Mouse (Mus musculus) adrenal gland, postnatal 10 days (tissue): ENCODE results near the gene Teddm1a. TPM values are rescaled to one million over a fixed set of nuclear protein-coding genes. Genes with fewer than 3 reads are reported as not detected.
"Not testable (repeated sequence)": the region's sequence is repeated elsewhere in the genome, so short reads cannot be mapped to it uniquely, and the experiment has no call there.

Experiments used
- DNase-seq: peaks from one replicate; pipeline ENCODE4 v3.0.0; 2021; ENCODE audit warnings: mixed read lengths
- long read RNA-seq, 2 experiments: library from polyadenylated mRNA; stranded (forward); transcript quantifications; one replicate each; pipeline ENCODE4 v2.0.0; 2021
- total RNA-seq, 2 experiments: library from RNA; stranded (reverse); gene quantifications; 2 replicates each; pipeline ENCODE4 v1.2.3; 2021

The Teddm1a gene
- not detected for total RNA-seq
- long read RNA-seq, experiment 1 = 0 reads
- long read RNA-seq, experiment 2 = 0 reads

- DNase-seq = no peak
Measured at GRCm38 (mm10) chr1:153891442-153891841, at the start of gene Teddm1a. Teddm1a (plus strand) TSS chr1:153891742.

- no peak for DNase-seq
Measured at GRCm38 (mm10) chr1:153842121-153842740, 49.3 kb upstream of the Teddm1a start.

- no peak for DNase-seq
Measured at GRCm38 (mm10) chr1:153844042-153844441, 47.5 kb upstream of the Teddm1a start, which contains the start of gene Rgsl1. Rgsl1 (minus strand) TSS chr1:153844142.

- no peak for DNase-seq
Measured at GRCm38 (mm10) chr1:153846420-153846819, 45.1 kb upstream of the Teddm1a start.

GRCm38 (mm10) chr1:153846867-153847266 lies 44.7 kb upstream of the Teddm1a start:
- peak; percentile 3 for DNase-seq

GRCm38 (mm10) chr1:153852696-153853095 lies 38.8 kb upstream of the Teddm1a start:
- DNase-seq = not testable (repeated sequence)

GRCm38 (mm10) chr1:153855946-153856345 lies 35.6 kb upstream of the Teddm1a start:
- DNase-seq = no peak

- no peak for DNase-seq
Measured at GRCm38 (mm10) chr1:153874045-153874444, 17.5 kb upstream of the Teddm1a start, which contains the start of gene Teddm1b. Teddm1b (plus strand) TSS chr1:153874345.

GRCm38 (mm10) chr1:153880391-153880790 lies 11.2 kb upstream of the Teddm1a start:
- not testable (repeated sequence) for DNase-seq

GRCm38 (mm10) chr1:153886024-153886633 lies 5.4 kb upstream of the Teddm1a start:
- DNase-seq = no peak

- DNase-seq = no peak
Measured at GRCm38 (mm10) chr1:153890121-153890520, 1.4 kb upstream of the Teddm1a start.

GRCm38 (mm10) chr1:153893746-153894145 lies 2.2 kb downstream of the Teddm1a start:
- DNase-seq = no peak

GRCm38 (mm10) chr1:153894201-153894893 lies 2.8 kb downstream of the Teddm1a start:
- DNase-seq = no peak

GRCm38 (mm10) chr1:153894979-153895378 lies 3.4 kb downstream of the Teddm1a start:
- peak; percentile 81 for DNase-seq

- DNase-seq = no peak
Measured at GRCm38 (mm10) chr1:153897196-153897595, 5.7 kb downstream of the Teddm1a start.

- no peak for DNase-seq
Measured at GRCm38 (mm10) chr1:153898989-153899730, 7.6 kb downstream of the Teddm1a start.

GRCm38 (mm10) chr1:153899731-153900380 lies 8.3 kb downstream of the Teddm1a start, which contains the start of the genes Glul and Teddm2:
Glul (plus strand) TSS chr1:153899944.
Teddm2 (minus strand) TSS chr1:153900228.
- DNase-seq = peak; percentile 98

- DNase-seq = peak; percentile 55
Measured at GRCm38 (mm10) chr1:153900381-153900780, 8.8 kb downstream of the Teddm1a start.

GRCm38 (mm10) chr1:153900860-153901730 lies 9.6 kb downstream of the Teddm1a start:
- peak; percentile 62 for DNase-seq

GRCm38 (mm10) chr1:153903006-153903405 lies 11.5 kb downstream of the Teddm1a start:
- DNase-seq = no peak

- no peak for DNase-seq
Measured at GRCm38 (mm10) chr1:153904236-153904635, 12.7 kb downstream of the Teddm1a start.
